Mouse (Mus musculus) cerebellum, adult (tissue): ENCODE measurements around the gene Zfp266.
A peak's percentile ranks its signal among the peaks of the same experiment; 100 is the strongest.
"Not testable (repeated sequence)": the region's sequence is repeated elsewhere in the genome, so short reads cannot be mapped to it uniquely, and the experiment has no call there.

Source experiments
- ATAC-seq: cut with Nextera tagmentation; 2 replicates; pipeline ENCODE4 v1.9.2; 2017; ENCODE audit warnings: mild to moderate bottlenecking, moderate library complexity, mixed read lengths; ENCODE audit not compliant: insufficient number of reproducible peaks, low FRiP score, low TSS enrichment

The Zfp266 gene

DNA sequence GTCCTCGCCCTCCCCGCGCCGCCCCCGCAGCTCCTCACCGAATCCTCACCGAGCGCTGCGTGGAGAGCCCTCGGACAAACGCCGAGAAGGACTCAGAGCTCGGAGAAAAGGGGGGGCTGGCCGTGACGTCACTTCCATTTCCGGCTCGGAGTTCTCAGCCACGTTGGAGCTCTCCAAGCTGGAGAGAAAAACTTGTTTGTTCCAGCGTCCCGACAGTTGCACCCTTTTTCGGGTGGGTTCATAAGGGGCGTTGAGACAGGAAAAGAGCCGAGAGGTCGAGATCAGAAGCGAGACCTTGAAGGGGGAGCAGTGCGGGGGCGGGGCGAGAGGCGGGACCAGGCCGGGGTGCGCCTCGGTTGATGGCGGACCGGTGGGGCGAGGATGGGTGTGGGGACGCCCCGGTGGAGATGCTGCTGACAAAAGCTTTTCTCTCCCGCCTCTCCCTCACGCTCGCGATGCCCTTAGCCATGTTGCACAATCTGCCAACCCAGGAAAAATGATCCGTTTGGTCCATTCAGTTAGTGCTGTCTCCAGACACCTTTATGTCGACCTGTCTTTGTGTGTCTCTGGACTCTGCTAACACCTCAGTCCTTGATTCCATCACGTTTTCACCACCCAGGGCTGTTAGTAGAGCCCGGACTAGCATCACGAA lies at the start of gene Zfp266:
Gene Zfp266, minus strand, starts transcription at position 112 of the 652 bp plus-strand sequence.
- peak; percentile 94 for ATAC-seq

DNA sequence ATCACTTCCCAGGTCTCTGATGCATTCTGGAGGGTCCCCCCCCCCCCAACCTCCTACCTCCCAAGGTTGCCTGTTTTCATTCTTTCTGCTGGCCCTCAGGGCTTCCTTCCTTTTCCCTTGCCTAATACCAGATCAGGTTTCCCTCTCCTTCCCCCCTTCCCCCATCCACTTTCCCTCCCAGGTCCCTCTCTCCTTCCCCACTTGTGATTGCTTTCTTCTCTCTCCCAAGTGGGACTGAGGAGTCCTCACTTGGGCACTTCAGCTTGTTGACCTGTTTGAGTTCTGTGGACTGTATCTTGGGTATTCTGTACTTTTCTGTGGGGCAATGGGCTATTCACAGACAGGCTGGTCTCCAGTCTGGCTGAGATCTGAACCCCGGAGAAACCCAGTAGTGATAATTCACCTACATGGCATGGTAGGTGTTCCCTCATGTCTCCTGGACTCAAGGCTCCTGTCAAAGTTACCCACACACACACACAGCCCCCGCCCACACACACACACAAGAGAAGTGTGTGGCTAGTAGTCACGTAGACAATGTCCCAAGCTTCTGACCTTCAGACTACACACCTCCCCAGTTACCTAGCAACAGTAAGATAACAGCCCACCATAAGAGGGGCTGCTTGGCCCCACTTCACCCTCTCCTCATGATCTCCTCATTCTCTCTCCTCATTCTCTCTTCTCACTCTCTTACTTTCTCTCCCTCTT lies 44.3 kb upstream of the Zfp266 start:
- ATAC-seq: not testable (repeated sequence)

DNA sequence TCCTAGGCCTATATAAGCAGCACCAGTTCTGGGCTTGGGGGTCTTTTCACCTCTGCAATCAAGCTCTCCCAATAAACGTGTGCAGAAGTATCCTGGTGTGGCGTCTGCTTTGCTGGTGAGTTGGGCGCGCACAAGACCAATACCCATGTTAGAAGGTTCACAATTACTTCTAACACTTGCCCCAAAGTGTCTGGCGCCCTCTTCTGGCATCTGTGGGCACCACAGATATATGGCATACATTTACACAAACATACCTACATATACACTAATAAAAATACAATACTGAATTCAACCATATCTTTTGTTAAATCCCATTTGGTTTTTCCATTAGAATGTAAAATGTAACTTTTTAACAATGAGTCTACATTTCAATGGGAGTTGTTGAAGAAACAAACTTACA lies 41.0 kb upstream of the Zfp266 start:
- ATAC-seq: no peak

DNA sequence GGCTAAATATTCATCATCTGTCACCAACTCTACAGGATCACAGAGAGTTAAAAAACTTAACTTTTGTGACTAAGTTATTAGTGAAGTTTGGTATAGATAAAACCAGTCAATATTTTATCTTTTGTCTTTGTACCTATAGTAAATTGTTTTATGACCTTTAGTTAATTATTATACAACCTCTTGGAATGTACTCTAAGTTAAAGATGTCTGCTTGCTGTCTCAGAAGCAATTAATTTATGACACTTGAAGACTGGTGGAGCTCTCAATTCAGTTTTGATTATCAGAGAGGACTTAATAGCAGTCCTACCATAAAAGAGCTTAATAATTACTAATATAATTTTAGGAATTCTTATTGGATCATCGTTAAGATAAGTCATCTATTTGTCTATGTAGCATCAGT lies 31.5 kb upstream of the Zfp266 start:
- no peak for ATAC-seq

DNA sequence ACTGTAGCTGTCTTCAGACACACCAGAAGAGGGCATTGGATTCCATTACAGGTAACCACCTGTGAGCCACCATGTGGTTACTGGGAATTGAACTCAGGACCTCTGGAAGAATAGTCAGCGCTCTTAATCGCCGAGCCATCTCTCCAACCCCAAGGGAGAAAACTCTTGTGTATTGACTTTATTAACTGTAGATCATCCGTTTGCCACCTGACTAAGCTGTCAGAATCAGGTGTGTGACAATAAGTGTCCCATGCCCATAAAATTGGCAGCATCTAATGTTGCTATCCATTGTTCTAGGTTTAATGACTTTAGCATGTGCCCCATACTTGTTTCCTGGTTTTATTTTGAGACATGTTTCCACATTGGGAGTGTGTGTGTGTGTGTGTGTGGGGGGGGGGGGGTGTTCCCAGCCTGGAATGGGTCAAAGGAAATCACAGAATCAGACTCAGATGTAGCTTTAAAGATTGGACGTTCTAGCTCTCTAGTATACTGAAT lies 30.6 kb upstream of the Zfp266 start:
- no peak for ATAC-seq

DNA sequence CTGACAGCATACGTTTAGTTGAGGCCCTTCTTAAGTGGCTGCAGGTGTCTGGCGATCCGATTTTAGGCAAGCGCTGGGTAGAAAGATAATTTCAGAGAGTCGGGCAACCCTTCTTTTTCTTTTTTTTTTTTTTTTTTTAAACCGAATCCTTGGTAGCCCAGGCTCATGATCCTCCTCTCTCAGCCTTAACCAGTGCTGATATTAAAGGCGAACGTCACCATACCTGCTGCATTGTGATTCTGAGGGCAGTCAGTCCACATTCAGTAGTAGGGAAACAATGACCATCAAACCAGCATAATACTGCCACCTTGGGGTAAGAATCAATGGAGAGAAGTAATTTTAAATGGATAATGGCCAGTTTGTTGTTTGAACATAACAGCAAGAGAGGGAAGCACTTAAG lies 23.9 kb upstream of the Zfp266 start:
- peak; percentile 76; the same call in 1 of the 2 replicates for ATAC-seq

DNA sequence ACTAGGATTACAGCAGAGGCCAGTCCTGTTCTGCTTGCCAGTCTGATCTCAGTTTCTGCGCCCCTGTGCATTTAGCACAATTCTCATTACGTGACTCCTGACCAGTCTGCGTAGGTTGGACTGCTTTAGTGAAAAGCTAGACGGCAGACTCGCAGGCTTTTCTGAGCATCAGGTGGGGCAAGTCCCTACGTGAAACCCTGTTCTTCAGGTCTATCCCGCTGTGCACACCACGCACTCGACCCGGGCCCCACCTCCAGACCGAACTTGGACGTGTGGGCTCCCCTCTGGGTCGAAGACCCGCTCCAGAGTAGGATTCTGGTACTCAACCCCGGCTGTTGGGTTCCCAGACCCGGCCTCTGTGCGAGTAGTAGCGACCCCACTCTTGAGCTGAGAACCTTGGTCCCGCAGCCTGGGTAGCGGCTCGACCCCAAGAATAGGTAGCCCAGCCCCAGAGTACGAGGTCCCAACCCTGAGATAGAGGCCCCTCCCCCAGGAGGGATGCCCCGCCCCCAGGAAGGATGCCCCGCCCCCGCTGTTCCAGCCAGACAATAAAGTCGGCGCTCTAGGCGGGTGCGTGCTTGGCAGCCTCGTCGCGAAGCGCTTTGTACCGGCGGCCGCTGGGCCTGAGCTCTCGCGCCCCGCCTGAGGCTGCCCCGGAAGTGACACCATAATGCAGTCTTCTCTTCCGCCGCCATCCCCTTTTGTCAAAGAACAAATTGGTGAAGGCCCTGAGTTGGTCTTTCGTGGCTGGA lies 23.0 kb upstream of the Zfp266 start:
- ATAC-seq: peak; percentile 78

DNA sequence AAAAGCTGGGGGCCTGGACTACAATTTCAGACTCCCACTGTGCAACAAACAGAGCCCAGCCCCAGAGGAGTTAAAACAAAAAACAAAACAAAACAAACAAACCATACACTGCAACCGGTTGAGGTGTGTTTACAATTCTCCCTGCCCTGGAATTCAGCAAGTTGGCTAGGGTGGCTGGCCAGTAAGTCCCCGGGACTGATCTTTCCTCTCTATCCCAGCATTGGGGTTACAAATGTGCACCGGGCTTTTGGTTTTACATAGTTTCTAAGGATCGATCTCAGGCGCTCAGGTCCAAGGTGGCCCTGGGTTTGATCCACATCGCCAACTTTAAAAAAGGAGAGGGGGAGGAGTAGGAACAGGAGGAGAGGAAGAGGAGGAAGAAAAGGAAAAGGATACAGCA lies 22.3 kb upstream of the Zfp266 start:
- ATAC-seq: no peak

DNA sequence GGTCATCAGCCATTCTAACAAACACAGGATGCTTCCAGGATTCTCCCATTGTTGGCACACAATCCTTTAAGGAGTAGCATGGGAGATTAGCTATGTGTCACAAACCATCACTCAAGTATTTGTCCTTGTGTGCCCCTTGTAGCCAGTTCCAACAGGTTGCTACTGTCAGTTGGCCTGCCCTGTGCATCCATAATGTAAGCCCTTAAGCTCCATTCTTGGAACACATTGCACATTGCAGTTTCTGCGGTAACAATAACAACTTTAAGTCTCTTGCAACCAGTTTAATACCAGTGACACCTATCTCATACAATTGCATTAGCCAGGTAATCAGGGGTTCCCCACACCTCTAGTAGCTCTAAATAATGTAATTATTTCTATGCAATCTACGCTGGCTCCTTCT lies 15.4 kb upstream of the Zfp266 start:
- no peak for ATAC-seq

DNA sequence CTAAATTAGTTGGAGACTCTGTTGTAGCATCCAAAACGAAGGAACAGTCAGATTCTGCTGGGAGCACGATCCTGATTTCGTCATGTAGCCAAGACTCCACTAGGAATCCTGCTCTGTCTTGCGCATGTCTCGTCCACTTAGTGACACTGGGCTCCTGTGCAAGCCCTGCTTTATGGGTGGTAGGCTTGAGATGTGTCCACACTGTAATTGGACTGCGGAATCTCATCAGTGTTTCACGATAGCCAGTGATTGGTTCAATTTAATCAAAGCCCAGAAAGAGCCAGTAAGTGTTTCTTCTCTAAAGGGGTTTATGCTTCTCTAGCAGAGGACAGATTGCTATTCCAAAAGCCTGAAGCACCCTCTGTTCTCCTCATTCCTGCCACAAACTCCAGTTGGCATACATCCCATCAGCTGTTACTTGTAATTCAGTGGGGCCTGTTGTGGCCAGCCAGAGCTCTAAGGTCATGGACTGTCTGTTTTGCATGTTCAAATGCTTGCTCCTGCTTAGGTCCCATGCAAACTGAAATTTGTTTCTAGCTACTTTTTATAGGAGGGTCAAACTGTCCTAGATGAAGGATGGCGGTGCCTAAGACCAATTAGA lies 13.2 kb upstream of the Zfp266 start:
- ATAC-seq: no peak

DNA sequence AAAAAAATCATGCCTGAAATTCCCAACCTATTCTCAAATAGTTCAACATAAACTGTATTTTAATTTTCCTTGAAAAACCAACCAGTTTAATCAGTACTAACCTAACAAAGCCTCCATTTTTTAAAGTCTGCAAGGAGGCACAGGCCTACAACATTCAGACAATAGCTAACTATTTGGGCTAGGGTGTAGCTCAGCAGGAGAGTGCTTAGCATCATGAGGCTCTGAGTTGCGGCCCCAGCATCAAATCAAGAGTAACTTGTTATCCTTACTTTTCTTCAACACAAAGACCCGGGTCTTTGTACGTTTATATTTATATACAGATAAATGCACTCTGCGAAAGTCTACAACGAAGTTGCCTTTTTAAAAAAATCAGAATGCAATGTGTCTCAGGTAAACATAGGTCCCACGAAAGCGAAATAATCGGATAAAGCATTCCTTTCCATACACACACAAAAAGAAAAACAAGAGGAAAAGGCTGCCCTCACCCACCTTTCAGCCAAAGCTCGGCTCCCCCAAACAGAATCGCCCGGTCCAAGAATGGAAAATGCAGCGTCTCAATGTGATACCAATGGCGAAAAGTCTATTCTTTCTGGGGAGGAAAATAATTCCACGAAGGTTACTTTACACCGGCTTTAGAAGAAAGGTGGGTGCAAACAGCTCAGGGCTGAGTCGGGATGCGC lies 546 bp downstream of the Zfp266 start:
- ATAC-seq: 0 out of 2 replicates have a peak, but pooled peaks have one; percentile 8

DNA sequence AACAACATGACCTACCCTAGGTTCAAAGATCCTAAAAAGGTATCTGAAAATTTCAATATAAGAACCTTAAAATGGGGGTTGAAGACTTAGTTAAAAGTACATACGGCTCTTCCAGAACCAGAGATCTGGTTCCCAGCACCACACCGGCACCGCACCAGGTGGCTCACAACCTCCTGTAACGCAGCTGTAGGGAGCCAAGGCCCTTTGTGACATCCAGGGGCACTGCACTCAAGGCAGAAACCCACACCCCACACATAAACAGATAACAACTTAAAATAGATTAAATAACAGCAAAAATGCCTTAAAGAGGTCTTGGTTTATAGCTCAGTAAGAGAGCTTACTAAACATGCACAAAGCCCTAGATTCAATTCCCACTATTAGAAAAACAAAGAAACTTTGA lies 1.3 kb downstream of the Zfp266 start:
- no peak for ATAC-seq

DNA sequence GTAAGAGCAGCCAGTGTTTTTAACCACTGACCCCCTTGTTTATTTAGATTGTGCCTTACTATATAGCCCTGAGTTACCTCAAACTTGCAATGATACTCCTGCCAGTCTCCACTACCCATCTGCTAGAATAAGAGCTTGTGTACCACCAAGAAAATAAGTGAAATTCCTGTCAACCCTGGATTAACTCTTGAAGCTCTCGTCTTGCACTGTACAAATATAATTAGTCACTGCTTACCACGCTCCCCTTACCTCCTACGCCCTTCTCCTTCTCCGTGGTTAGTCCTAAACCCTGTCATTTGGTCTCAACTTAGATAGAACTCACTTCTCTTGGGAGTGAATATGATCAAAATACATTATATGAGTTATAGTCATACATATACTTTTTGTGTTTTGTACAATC lies 2.5 kb downstream of the Zfp266 start:
- no peak for ATAC-seq

DNA sequence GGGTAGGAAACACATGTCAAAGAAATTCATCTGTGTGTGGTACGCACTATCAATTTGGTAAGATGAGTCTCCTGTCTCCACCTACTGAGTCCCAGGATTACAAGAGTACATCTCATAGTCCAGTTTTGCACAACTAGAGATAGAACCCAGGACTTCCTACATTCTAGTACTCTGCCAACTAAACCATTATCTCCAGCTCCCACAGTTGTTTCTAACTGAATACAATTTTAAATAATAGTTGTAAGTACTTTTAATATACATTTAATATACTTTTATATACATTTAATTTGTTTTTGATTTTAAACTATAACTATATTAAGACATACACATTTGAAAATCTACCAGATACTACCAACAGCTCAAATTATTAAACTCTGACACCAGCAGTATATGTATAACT lies 3.5 kb downstream of the Zfp266 start:
- no peak for ATAC-seq

DNA sequence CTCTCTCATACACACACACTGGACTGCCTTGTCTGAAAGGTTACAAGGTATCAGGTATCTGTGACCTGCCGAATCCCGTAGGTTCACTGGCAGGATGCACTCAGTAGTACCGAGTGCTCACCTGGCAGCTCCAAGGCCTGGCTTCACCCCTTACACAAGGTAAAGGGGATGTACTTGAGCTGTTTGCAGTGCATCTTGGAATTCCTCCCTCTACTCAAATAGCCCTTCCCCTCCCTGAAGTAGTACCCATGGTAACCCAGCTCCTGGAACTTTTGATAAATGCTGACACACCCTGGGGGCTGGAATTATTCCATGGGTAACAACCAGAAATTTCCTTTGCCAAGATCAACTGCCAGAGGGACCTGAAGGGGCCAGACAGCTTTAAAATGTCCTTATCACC lies 7.2 kb downstream of the Zfp266 start:
- no peak for ATAC-seq

DNA sequence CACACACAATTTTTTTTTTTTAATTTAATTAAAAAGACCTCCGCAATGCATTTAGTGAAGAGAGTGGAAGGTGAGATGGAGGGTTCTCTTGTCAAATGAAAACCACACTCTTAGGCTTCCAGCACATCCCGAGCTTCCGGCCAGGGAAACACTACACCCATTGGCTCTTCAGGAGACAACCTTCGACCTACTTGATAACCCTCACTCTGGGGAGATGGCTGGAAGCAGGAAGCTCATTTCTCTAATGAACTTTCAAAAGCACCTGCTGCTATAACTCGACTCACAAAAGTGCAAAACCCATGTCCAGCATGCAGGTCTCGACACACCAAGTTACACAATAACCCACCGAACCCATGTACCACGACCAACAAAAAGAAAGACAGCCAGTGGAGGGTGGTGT lies 8.5 kb downstream of the Zfp266 start:
- ATAC-seq: no peak

DNA sequence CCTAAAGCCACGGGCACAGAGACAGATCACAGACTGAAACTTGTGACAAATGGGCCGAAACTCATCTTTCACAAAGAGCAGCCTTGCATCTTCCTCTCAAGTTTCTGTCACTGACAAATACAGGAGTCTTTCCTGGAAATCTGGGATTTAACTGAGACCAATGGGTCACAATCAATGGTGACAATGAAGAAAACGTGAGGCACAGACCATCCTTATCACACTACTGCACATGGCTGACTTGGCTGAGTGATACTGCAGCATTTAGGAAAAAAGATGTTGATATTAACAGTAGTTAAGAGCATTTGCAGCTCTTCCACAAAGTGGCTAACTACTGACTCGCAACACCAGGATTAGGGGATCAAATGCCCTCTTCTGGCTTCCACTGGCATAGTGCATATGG lies 9.6 kb downstream of the Zfp266 start:
- ATAC-seq: no peak

DNA sequence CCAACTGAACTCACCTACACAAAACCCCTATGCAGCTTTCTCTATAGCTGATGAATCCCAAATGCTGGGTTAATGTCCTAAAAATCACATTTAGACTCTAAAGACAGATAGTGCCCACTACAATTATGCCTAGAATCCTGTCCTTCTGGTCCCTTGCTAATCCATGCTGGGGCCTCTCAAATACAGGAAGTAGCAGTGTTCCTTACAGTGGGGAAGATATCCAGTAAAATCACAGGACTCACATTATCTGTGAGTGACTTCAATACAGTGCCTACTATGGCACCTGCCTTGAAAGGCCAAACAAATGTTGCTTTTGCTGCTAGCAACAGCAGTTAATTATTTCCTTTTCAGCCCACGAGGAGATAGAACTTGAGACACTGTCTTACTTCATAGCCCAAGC lies 10.9 kb downstream of the Zfp266 start:
- ATAC-seq: no peak

DNA sequence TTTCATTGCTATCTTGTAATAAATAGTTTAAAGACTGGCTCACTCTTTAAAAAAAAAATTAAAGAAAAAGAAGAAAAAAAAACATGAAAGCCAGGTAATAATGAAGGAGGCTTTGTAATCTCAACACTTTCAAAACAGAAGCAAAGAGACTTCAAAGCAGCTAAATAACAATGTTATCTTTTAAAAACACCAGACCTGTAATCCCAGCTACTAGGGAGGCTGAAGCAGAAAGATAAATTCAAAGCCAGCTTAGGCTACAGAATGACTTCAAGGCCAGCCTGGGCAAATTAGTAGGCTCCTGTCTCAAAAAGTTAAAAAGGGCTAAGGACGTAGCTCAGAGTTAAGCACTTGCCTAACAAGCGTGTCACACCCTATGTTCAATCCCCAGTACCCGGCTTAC lies 11.5 kb downstream of the Zfp266 start:
- ATAC-seq: no peak

DNA sequence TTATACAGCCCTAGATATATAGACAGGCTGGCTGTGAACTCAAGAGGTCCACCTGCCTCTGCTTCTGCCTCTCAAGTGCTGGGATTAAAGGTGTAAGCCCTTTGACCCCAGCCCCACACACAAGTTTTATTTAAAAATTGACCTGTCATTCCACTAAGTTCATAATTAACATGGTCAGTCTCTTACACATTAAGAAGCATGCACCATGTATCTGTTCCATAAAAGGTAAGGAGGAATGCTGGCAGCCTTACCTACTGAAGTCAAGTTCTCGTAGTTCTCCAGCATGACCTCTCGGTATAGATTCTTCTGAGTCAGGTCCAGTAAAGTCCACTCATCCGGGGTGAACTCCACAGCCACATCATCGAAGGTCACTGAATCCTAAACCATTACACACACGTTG lies 16.4 kb downstream of the Zfp266 start:
- ATAC-seq: no peak
